In genomic region chrX:109151228-109151627, GRCm38 (mm10) we compare ENCODE assay signal across 41 mouse cellular contexts. TPM values are rescaled to one million over a fixed set of nuclear protein-coding genes. Genes with fewer than 3 reads are reported as not detected.
"Had no signal": no experiment of that assay in that cellular context is flagged by ENCODE, and none has a peak within 500 bp of the region (broad histone marks: within the 10 kb centered on the region; RNA-seq: fewer than 3 reads in every experiment).

No protein-coding gene starts in this region.

- H3K27me3 ChIP-seq: heart, embryonic 12.5 days; heart, embryonic 13.5 days; heart, embryonic 15.5 days; hindbrain, embryonic 12.5 days; hindbrain, embryonic 13.5 days; hindbrain, embryonic 15.5 days; intestine, embryonic 15.5 days; kidney, embryonic 15.5 days had no signal

- H3K9me3 ChIP-seq: heart, embryonic 10.5 days; heart, embryonic 12.5 days; heart, embryonic 13.5 days; heart, embryonic 15.5 days; hindbrain, embryonic 10.5 days; hindbrain, embryonic 12.5 days; hindbrain, embryonic 13.5 days; hindbrain, embryonic 15.5 days; intestine, embryonic 15.5 days; kidney, embryonic 15.5 days had no signal

- H3K36me3 ChIP-seq: heart, embryonic 10.5 days; heart, embryonic 12.5 days; heart, embryonic 15.5 days; hindbrain, embryonic 13.5 days; hindbrain, embryonic 15.5 days; intestine, embryonic 15.5 days; kidney, embryonic 15.5 days had no signal

- DNase-seq: heart, postnatal 10 days; heart, postnatal 14 days; heart, postnatal 36 days; heart, postnatal 4 days; kidney, adult 11 months; kidney, adult 18-20 months; kidney, adult 8-10 months; kidney, adult 9 months; kidney, postnatal 10 days; kidney, postnatal 14 days; kidney, postnatal 25 days; kidney, postnatal 36 days; kidney, postnatal 4 days; layer of hippocampus, adult 9-11 months; layer of hippocampus, postnatal 36 days had no signal

- H3K9ac ChIP-seq: heart, embryonic 12.5 days; heart, embryonic 13.5 days; heart, embryonic 15.5 days; hindbrain, embryonic 12.5 days; hindbrain, embryonic 13.5 days; hindbrain, embryonic 14.5 days; hindbrain, embryonic 15.5 days; intestine, embryonic 15.5 days; kidney, embryonic 15.5 days had no signal

- H3K4me3 ChIP-seq: heart, embryonic 10.5 days; heart, embryonic 12.5 days; heart, embryonic 13.5 days; heart, embryonic 15.5 days; hindbrain, embryonic 10.5 days; hindbrain, embryonic 12.5 days; hindbrain, embryonic 13.5 days; hindbrain, embryonic 15.5 days; intestine, embryonic 15.5 days; kidney, embryonic 15.5 days; layer of hippocampus, adult 2 months; left cerebral cortex, adult 2 months had no signal

- H3K27ac ChIP-seq: heart, embryonic 10.5 days; heart, embryonic 13.5 days; heart, embryonic 15.5 days; hindbrain, embryonic 10.5 days; hindbrain, embryonic 12.5 days; hindbrain, embryonic 13.5 days; hindbrain, embryonic 14.5 days; hindbrain, embryonic 15.5 days; hindbrain, postnatal 0 days; intestine, embryonic 15.5 days; kidney, embryonic 15.5 days; kidney, postnatal 0 days; layer of hippocampus, adult 2 months; left cerebral cortex, adult 2 months had no signal

- H3K4me1 ChIP-seq: heart, embryonic 10.5 days; heart, embryonic 12.5 days; heart, embryonic 13.5 days; heart, embryonic 15.5 days; hindbrain, embryonic 10.5 days; hindbrain, embryonic 12.5 days; hindbrain, embryonic 13.5 days; hindbrain, embryonic 15.5 days; intestine, embryonic 15.5 days; kidney, embryonic 15.5 days had no signal

- H3K4me2 ChIP-seq: heart, embryonic 11.5 days; heart, embryonic 12.5 days; heart, embryonic 13.5 days; heart, embryonic 15.5 days; hindbrain, embryonic 12.5 days; hindbrain, embryonic 13.5 days; hindbrain, embryonic 14.5 days; hindbrain, embryonic 15.5 days; intestine, embryonic 15.5 days; kidney, embryonic 15.5 days had no signal

RNA-seq across cellular contexts. Expression of gene Gm6377, which starts 45.3 kb away (rescaled TPM):
- total RNA-seq: hindbrain, postnatal 0 days; layer of hippocampus, adult 18-20 months; layer of hippocampus, adult 2 months; layer of hippocampus, adult 8-10 months; layer of hippocampus, postnatal 10 days; layer of hippocampus, postnatal 14 days; layer of hippocampus, postnatal 25 days; layer of hippocampus, postnatal 36 days; left cerebral cortex, adult 18-20 months; left cerebral cortex, adult 2 months had no signal
- polyA plus RNA-seq: heart, embryonic 14.5 days; hindbrain, embryonic 11.5 days; hindbrain, embryonic 14.5 days; hindbrain, embryonic 16.5 days; kidney, embryonic 16.5 days had no signal
